Mouse (Mus musculus) hindbrain, embryonic 11.5 days (tissue): ENCODE measurements around the gene Fcamr. TPM values are rescaled to one million over a fixed set of nuclear protein-coding genes. Genes with fewer than 3 reads are reported as not detected.

Experiments
- ATAC-seq: fragments of 200-750 bp; cut with Nextera tagmentation; 2 replicates; pipeline ENCODE4 v1.8.0; 2017; ENCODE audit warnings: mild to moderate bottlenecking, moderate TSS enrichment, moderate library complexity; ENCODE audit not compliant: low FRiP score
- DNase-seq: peaks from one replicate; pipeline ENCODE4 v3.0.0-alpha.2; 2015; ENCODE audit warnings: low spot score
- H3K27ac ChIP-seq: fragments of 300-500 bp; sonication (generic); 2 replicates; pipeline ENCODE4 v1.5.1; 2014; ENCODE audit warnings: mild to moderate bottlenecking, low read depth, low read length
- H3K27me3 ChIP-seq: fragments of 300-500 bp; sonication (generic); 2 replicates; pipeline ENCODE4 v1.6.1; 2014; ENCODE audit warnings: mild to moderate bottlenecking, low read length, moderate library complexity, mixed read lengths; ENCODE audit not compliant: control insufficient read depth, insufficient read depth
- H3K36me3 ChIP-seq: fragments of 300-500 bp; sonication (generic); 2 replicates; pipeline ENCODE4 v1.6.1; 2014; ENCODE audit warnings: mild to moderate bottlenecking, low read length, moderate library complexity, mixed read lengths; ENCODE audit not compliant: control insufficient read depth, insufficient read depth
- H3K4me1 ChIP-seq: fragments of 300-500 bp; sonication (generic); replicated peaks from 2 replicates; pipeline ENCODE4 v1.6.1; 2014; ENCODE audit warnings: low read length, mixed read lengths; ENCODE audit not compliant: control insufficient read depth, insufficient read depth
- H3K4me2 ChIP-seq: fragments of 300-500 bp; sonication (generic); replicated peaks from 2 replicates; pipeline ENCODE4 v1.6.1; 2014; ENCODE audit warnings: mild to moderate bottlenecking, low read depth, low read length
- H3K4me3 ChIP-seq: fragments of 300-500 bp; sonication (generic); 2 replicates; pipeline ENCODE4 v1.5.1; 2014; ENCODE audit warnings: low read depth, low read length
- H3K9ac ChIP-seq: fragments of 300-500 bp; sonication (generic); 2 replicates; pipeline ENCODE4 v1.6.1; 2014; ENCODE audit warnings: low read depth, low read length
- H3K9me3 ChIP-seq: fragments of 300-500 bp; sonication (generic); 2 replicates; pipeline ENCODE4 v1.6.1; 2016; ENCODE audit warnings: low read length; ENCODE audit not compliant: control insufficient read depth
- WGBS: fragments of 180-500 bp; shearing (Covaris S2); extraction: QIAGEN DNeasy Blood & Tissue Kit; methylation state at CpG from one replicate; pipeline ENCODE4 v1.1.7; 2014; 5-methylcytosine and 5-hydroxymethylcytosine counted together
- polyA plus RNA-seq: library from polyadenylated mRNA; unstranded; fragments of >200 nt; fragmentation: Nextera tagmentation; extraction: Ambion mirVana; gene quantifications from 2 replicates; pipeline ENCODE4 v1.2.1, GENCODE M21; 2014

Fcamr gene
- polyA plus RNA-seq, 1 experiment from 2014 or later: not detected

GRCm38 (mm10) chr1:130835161-130835936 is 34.6 kb downstream of the Fcamr start:
- Histone ChIP-seq H3K27ac (no peak overlapping the region), H3K9ac (no peak overlapping the region), H3K4me2 (no peak overlapping the region), H3K4me1 (no peaks in the 10 kb centered on the region), H3K27me3 (no peaks in the 10 kb centered on the region), H3K4me3 (no peak overlapping the region), H3K9me3 (no peaks in the 10 kb centered on the region), H3K36me3 (no peaks in the 10 kb centered on the region)
- ATAC-seq: no peak
- DNase-seq: no peak
- 86% methylated on average over 6 of the region's 6 CpGs for WGBS

GRCm38 (mm10) chr1:130838288-130838687 is 37.6 kb downstream of the Fcamr start:
- Histone ChIP-seq H3K27ac (no peak overlapping the region), H3K4me1 (no peaks in the 10 kb centered on the region), H3K27me3 (no peaks in the 10 kb centered on the region), H3K9ac (no peak overlapping the region), H3K4me2 (no peak overlapping the region), H3K4me3 (no peak overlapping the region), H3K9me3 (no peaks in the 10 kb centered on the region), H3K36me3 (no peaks in the 10 kb centered on the region)
- 63% methylated on average over 6 of the region's 6 CpGs for WGBS
- ATAC-seq (no peak), DNase-seq (peak; percentile 13)

- Histone ChIP-seq H3K9me3 (no peaks in the 10 kb centered on the region), H3K4me1 (no peaks in the 10 kb centered on the region), H3K27ac (no peak overlapping the region), H3K4me2 (no peak overlapping the region), H3K4me3 (no peak overlapping the region), H3K9ac (no peak overlapping the region), H3K27me3 (no peaks in the 10 kb centered on the region), H3K36me3 (no peaks in the 10 kb centered on the region)
- 85% methylated on average over 8 of the region's 8 CpGs for WGBS
- no peak for ATAC-seq
- DNase-seq: no peak
Observed at GRCm38 (mm10) chr1:130840599-130841379, 40.1 kb downstream of the Fcamr start.

DNA sequence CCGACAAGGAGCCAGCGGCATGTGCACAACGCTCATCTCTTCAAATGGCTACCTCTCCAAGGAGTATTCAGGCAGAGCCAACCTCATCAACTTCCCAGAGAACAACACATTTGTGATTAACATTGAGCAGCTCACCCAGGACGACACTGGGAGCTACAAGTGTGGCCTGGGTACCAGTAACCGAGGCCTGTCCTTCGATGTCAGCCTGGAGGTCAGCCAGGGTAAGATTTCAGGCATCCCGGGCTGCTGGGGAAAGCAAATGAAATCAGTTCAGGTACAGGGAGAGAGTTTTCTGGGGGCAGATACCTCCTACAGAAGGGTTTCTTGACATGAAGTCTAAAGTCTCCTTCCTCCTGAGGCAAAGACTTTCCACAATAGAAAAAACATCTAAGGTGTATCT is 40.9 kb downstream of the Fcamr start:
- no peaks in the 10 kb centered on the region for H3K36me3 ChIP-seq
- H3K4me3 ChIP-seq: no peak overlapping the region
- H3K27me3 ChIP-seq: no peaks in the 10 kb centered on the region
- no peaks in the 10 kb centered on the region for H3K9me3 ChIP-seq
- no peak overlapping the region for H3K9ac ChIP-seq
- no peak overlapping the region for H3K4me2 ChIP-seq
- no peaks in the 10 kb centered on the region for H3K4me1 ChIP-seq
- WGBS: 91% methylated on average over 7 of the region's 7 CpGs
- no peak overlapping the region for H3K27ac ChIP-seq
- DNase-seq: no peak
- ATAC-seq: no peak

- Histone ChIP-seq H3K9ac (no peak overlapping the region), H3K36me3 (no peaks in the 10 kb centered on the region), H3K4me3 (no peak overlapping the region), H3K4me1 (no peaks in the 10 kb centered on the region), H3K4me2 (no peak overlapping the region), H3K9me3 (no peaks in the 10 kb centered on the region), H3K27me3 (no peaks in the 10 kb centered on the region), H3K27ac (no peak overlapping the region)
- 93% methylated on average over 7 of the region's 7 CpGs for WGBS
- DNase-seq (no peak), ATAC-seq (no peak)
Observed at GRCm38 (mm10) chr1:130844516-130844915, 43.8 kb downstream of the Fcamr start.

DNA sequence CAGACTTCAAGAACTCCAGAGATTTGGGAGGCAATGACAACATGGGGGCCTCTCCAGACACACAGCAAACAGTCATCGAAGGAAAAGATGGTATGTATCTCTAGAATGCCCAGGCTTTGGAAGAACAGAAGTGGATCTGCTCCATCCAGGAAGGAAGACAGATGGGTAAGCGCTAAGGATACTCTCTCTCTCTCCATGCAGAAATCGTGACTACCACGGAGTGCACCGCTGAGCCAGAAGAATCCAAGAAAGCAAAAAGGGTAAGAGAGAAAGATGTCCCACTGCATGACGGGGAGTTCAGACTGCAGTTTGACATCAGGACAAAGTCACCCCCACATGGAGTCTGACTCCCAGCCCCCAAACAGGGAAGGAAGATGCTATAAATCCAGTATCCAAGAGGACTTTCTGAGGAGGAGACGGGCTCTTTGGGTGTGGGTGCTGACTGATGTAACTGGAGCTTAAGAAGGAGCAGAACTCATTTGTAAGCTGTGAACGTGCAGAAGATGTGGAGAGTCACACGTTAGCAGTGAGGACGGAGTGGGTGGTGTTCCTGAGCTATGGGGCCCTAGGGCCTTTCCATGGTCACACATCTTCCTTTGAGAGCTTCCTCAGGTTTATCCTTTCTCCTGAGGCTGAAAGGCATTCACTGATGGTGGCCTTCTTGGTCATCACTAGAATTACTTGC is 49.0 kb downstream of the Fcamr start:
- H3K4me1 ChIP-seq: no peaks in the 10 kb centered on the region
- H3K9ac ChIP-seq: no peak overlapping the region
- H3K9me3 ChIP-seq: no peaks in the 10 kb centered on the region
- H3K27me3 ChIP-seq: no peaks in the 10 kb centered on the region
- no peak overlapping the region for H3K27ac ChIP-seq
- no peak overlapping the region for H3K4me2 ChIP-seq
- WGBS: 90% methylated on average over 10 of the region's 10 CpGs
- no peak for DNase-seq
- no peak for ATAC-seq
- H3K36me3 ChIP-seq: no peaks in the 10 kb centered on the region
- H3K4me3 ChIP-seq: no peak overlapping the region

GRCm38 (mm10) chr1:130850405-130850804 is 49.7 kb downstream of the Fcamr start:
- Histone ChIP-seq H3K9ac (no peak overlapping the region), H3K36me3 (no peaks in the 10 kb centered on the region), H3K9me3 (no peaks in the 10 kb centered on the region), H3K4me3 (no peak overlapping the region), H3K4me1 (no peaks in the 10 kb centered on the region), H3K27me3 (no peaks in the 10 kb centered on the region), H3K4me2 (no peak overlapping the region), H3K27ac (no peak overlapping the region)
- DNase-seq: no peak
- 92% methylated on average over 5 of the region's 5 CpGs for WGBS
- no peak for ATAC-seq

GRCm38 (mm10) chr1:130854819-130855218 is 54.1 kb downstream of the Fcamr start:
- Histone ChIP-seq H3K27ac (no peak overlapping the region), H3K9me3 (no peaks in the 10 kb centered on the region), H3K36me3 (no peaks in the 10 kb centered on the region), H3K4me2 (no peak overlapping the region), H3K4me3 (no peak overlapping the region), H3K27me3 (no peaks in the 10 kb centered on the region), H3K4me1 (no peaks in the 10 kb centered on the region), H3K9ac (no peak overlapping the region)
- ATAC-seq (no peak), DNase-seq (no peak)
- WGBS: 86% methylated on average over 9 of the region's 9 CpGs
